In genomic region chr9:61016673-61017072, GRCm38 (mm10) we compare ENCODE assay signal across 12 mouse cellular contexts.
DNase-seq lines count a peak whose midpoint lies in the region; ATAC-seq and TF ChIP-seq lines count a peak whose summit lies in the region.
"Had no signal": no experiment of that assay in that cellular context is flagged by ENCODE, and none has a peak within 500 bp of the region (broad histone marks: within the 10 kb centered on the region; RNA-seq: fewer than 3 reads in every experiment).

No protein-coding gene starts in this region.

- no peaks in the 10 kb centered on the region for H3K27me3 ChIP-seq in intestine, postnatal 0 days (replicated peaks; ENCODE audit: control insufficient read depth, insufficient read depth, low read length)
- H3K27me3 ChIP-seq in intestine, embryonic 16.5 days (replicated peaks; ENCODE audit: control insufficient read depth, insufficient read depth, low read length): no peaks in the 10 kb centered on the region
- H3K27me3 ChIP-seq: neural tube, embryonic 12.5 days had no signal

- no peak for ATAC-seq in intestine, postnatal 0 days
- no peak for ATAC-seq in intestine, embryonic 16.5 days
- peak; percentile 68 to 73 for ATAC-seq in hematopoietic stem cell, adult 5-6 weeks (replicated peaks in 1 of 2; ENCODE audit: insufficient read depth in 1 of 2, low FRiP score in 2 of 2, low TSS enrichment in 1 of 2, low read depth in 1 of 2, poor library complexity in 2 of 2, severe bottlenecking in 2 of 2)
- ATAC-seq in erythroid progenitor cell, adult 5-6 weeks (replicated peaks; ENCODE audit: low FRiP score, poor library complexity, severe bottlenecking): no peak

- no peaks in the 10 kb centered on the region for H3K36me3 ChIP-seq in intestine, postnatal 0 days (ENCODE audit: control insufficient read depth, insufficient read depth)
- H3K36me3 ChIP-seq in intestine, embryonic 16.5 days (ENCODE audit: control insufficient read depth, insufficient read depth, low read length): no peaks in the 10 kb centered on the region
- H3K36me3 ChIP-seq: neural tube, embryonic 12.5 days had no signal

- no peak overlapping the region for H3K4me2 ChIP-seq in intestine, postnatal 0 days (replicated peaks; ENCODE audit: low read depth)
- H3K4me2 ChIP-seq in intestine, embryonic 16.5 days (ENCODE audit: low read depth, low read length): no peak overlapping the region
- H3K4me2 ChIP-seq: hindbrain, embryonic 14.5 days; neural tube, embryonic 12.5 days had no signal

- H3K4me3 ChIP-seq in intestine, postnatal 0 days (ENCODE audit: low read depth, low read length): no peak overlapping the region
- H3K4me3 ChIP-seq in intestine, embryonic 16.5 days (ENCODE audit: low read length): no peak overlapping the region
- H3K4me3 ChIP-seq: neural tube, embryonic 12.5 days had no signal

- H3K27ac ChIP-seq in intestine, postnatal 0 days (ENCODE audit: low read depth, low read length): no peak overlapping the region
- no peak overlapping the region for H3K27ac ChIP-seq in intestine, embryonic 16.5 days (ENCODE audit: low read length)
- H3K27ac ChIP-seq: hindbrain, embryonic 14.5 days; neural tube, embryonic 12.5 days had no signal

- no peak overlapping the region for H3K9ac ChIP-seq in intestine, postnatal 0 days (ENCODE audit: low read depth, low read length)
- no peak overlapping the region for H3K9ac ChIP-seq in intestine, embryonic 16.5 days (ENCODE audit: low read depth, low read length)
- H3K9ac ChIP-seq: hindbrain, embryonic 14.5 days; neural tube, embryonic 12.5 days had no signal

- DNase-seq in Muller cell, postnatal 12 days (ENCODE audit: inconsistent ontology term): peak; percentile 96
- peak; percentile 64 for DNase-seq in thymus, postnatal 0 days (ENCODE audit: low spot score)
- DNase-seq in spleen, postnatal 36 days (ENCODE audit: low spot score in 2 of 2): no peak
- no peak for DNase-seq in lung, postnatal 10 days
- DNase-seq: gastrocnemius, postnatal 25 days; lung, adult 2 months had no signal

- whole genome bisulfite sequencing in intestine, postnatal 0 days: 51% methylated on average over 10 of the region's 10 CpGs
- WGBS in intestine, embryonic 16.5 days: 48% methylated on average over 10 of the region's 10 CpGs

- H3K9me3 ChIP-seq in intestine, postnatal 0 days (ENCODE audit: control insufficient read depth): no peaks in the 10 kb centered on the region
- no peaks in the 10 kb centered on the region for H3K9me3 ChIP-seq in intestine, embryonic 16.5 days (ENCODE audit: control insufficient read depth, low read length)

- no peaks in the 10 kb centered on the region for H3K4me1 ChIP-seq in intestine, postnatal 0 days (replicated peaks; ENCODE audit: control insufficient read depth, insufficient read depth, low read length)
- H3K4me1 ChIP-seq in intestine, embryonic 16.5 days (ENCODE audit: control insufficient read depth, insufficient read depth, low read length): 0 out of 2 replicates have a peak, but pooled peaks cover 3% of the 10 kb centered on the region

- TF ChIP-seq CTCF in intestine, postnatal 0 days (IDR thresholded peaks at IDR 0.05; ENCODE audit: low read depth): 0 out of 2 replicates have a peak, but pooled peaks have one; percentile 4

Comparison
In these comparisons a context has a peak if more than half of its experiments do, and no peak if none do; other contexts are left out.
1. ATAC-seq: peak in hematopoietic stem cell, adult 5-6 weeks (2 of 2); none in intestine, postnatal 0 days (single experiment), intestine, embryonic 16.5 days (single experiment) and erythroid progenitor cell, adult 5-6 weeks (single experiment).
2. DNase-seq: peak in Muller cell, postnatal 12 days (single experiment) and thymus, postnatal 0 days (single experiment); none in spleen, postnatal 36 days (0 of 2) and lung, postnatal 10 days (single experiment).